Mouse (Mus musculus) testis, adult 2 months (tissue): Measurements from ENCODE around the gene Aurkaip1.

Source experiments
- CTCF ChIP-seq: fragments of 200-500 bp; IDR thresholded peaks from 2 replicates; pipeline ENCODE4 v1.5.1; 2012; ENCODE audit warnings: low read depth, mild to moderate bottlenecking, inconsistent platforms, low read length, moderate library complexity; ENCODE audit not compliant: control insufficient read depth, insufficient read depth, insufficient replicate concordance
- POLR2A ChIP-seq: fragments of 200-500 bp; IDR thresholded peaks from 2 replicates; pipeline ENCODE4 v1.6.1; 2012; ENCODE audit warnings: low read depth, mild to moderate bottlenecking, inconsistent platforms, low read length, moderate library complexity; ENCODE audit not compliant: control insufficient read depth

DNA sequence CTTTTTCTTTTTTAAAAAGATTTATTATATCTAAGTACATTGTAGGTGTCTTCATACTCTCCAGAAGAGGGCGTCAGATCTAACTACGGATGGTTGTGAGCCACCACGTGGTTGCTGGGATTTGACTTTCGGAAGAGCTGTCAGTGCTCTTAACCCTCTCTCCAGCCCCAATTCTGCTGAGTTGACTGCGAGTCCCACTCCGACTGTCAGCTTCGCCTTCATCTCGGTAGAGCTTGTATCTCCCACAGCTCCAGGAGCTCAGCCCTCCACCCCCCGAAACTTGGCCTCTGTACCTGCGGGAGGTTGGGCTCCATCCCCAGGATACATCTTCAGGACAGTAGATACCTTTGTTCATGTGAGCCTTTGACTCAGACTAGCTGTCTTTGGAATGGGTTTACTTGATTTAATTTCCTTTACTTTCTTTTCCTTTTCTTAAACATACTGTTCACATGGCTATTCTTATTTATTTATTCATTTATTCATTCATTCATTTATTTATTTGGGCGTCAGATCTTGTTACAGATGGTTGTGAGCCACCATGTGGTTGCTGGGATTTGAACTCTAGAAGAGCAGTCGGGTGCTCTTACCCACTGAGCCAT is 28.2 kb upstream of the Aurkaip1 start, which contains the start of gene Mrpl20:
- TF ChIP-seq CTCF = no peak
- TF ChIP-seq POLR2A = no peak
